Mouse (Mus musculus) lung, adult 2 months (tissue): ENCODE data around the gene Limch1.

ENCODE experiments used
- CTCF ChIP-seq: fragments of 200-500 bp; IDR thresholded peaks from 2 replicates; pipeline ENCODE4 v1.5.1; 2011; ENCODE audit warnings: mild to moderate bottlenecking, low read length, control low read depth; ENCODE audit not compliant: insufficient read depth
- POLR2A ChIP-seq: fragments of 200-500 bp; IDR thresholded peaks from 2 replicates; pipeline ENCODE4 v1.6.1; 2011; ENCODE audit warnings: low read depth, mild to moderate bottlenecking, control low read depth, low read length, borderline replicate concordance; ENCODE audit errors: extremely low read depth

DNA sequence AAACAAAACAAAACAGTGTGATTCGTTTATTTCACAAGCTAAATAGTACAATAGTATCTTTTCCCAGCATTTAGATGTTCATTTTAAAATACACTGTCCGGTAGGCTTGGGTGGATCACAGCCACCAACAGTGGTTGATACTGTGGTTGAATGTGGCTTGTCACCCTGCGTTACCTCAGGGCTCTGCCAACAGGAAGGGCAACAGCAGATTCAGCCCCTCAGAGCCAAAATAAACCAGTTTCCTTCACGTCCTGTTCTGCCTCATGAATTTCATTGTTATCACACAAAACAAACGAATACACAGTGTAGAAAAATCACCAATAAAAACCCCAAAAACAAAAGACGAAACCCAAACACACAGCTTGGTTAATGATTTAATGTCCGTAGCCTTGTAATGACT is 102.5 kb downstream of the Limch1 start:
- no peak for TF ChIP-seq CTCF
- no peak for TF ChIP-seq POLR2A
